Mouse (Mus musculus) ES-E14 (cell line): Measurements from ENCODE around the gene Gm28079. TPM values are rescaled to one million over a fixed set of nuclear protein-coding genes. Genes with fewer than 3 reads are reported as not detected.
"Not testable (repeated sequence)": the region's sequence is repeated elsewhere in the genome, so short reads cannot be mapped to it uniquely, and the experiment has no call there.

Experiments
- DNase-seq: peaks from one replicate; pipeline ENCODE4 v3.0.0-alpha.2; 2013; ENCODE audit warnings: low read depth, low spot score
- H3K27ac ChIP-seq: 2 replicates; pipeline ENCODE4 v1.5.1; 2012; ENCODE audit warnings: low read depth, mild to moderate bottlenecking, low read length, moderate library complexity, mixed read lengths; ENCODE audit not compliant: poor library complexity, insufficient read depth, severe bottlenecking
- H3K36me3 ChIP-seq: 2 replicates; pipeline ENCODE4 v1.6.1; 2012; ENCODE audit warnings: mild to moderate bottlenecking, low read length, moderate library complexity, mixed read lengths; ENCODE audit not compliant: control insufficient read depth, poor library complexity, insufficient read depth, severe bottlenecking
- H3K4me1 ChIP-seq, 2 experiments: fragments of 150-350 bp in 1 of 2; sonication (generic) in 1 of 2; 2 replicates each; pipeline ENCODE4 v1.6.1; 2012; ENCODE audit warnings: low read length in 2 of 2, mild to moderate bottlenecking in 1 of 2, mixed read lengths in 1 of 2; ENCODE audit not compliant: control insufficient read depth in 2 of 2, insufficient read depth in 2 of 2, poor library complexity in 1 of 2
- H3K4me3 ChIP-seq, 2 experiments: fragments of 150-350 bp in 1 of 2; sonication (generic) in 1 of 2; 2 replicates each; pipeline ENCODE4 v1.5.1; 2012; ENCODE audit warnings: low read length in 2 of 2, low read depth in 1 of 2, mild to moderate bottlenecking in 1 of 2, mixed read lengths in 1 of 2; ENCODE audit not compliant: insufficient read depth in 1 of 2, poor library complexity in 1 of 2, severe bottlenecking in 1 of 2
- H3K9ac ChIP-seq: 2 replicates; pipeline ENCODE4 v1.6.1; 2012; ENCODE audit warnings: low read depth, mild to moderate bottlenecking, low read length, mixed read lengths; ENCODE audit not compliant: poor library complexity, insufficient read depth, severe bottlenecking
- H3K9me3 ChIP-seq: fragments of 150-350 bp; sonication (generic); 2 replicates; pipeline ENCODE4 v1.6.1; 2012; ENCODE audit warnings: low read depth, mild to moderate bottlenecking, low read length; ENCODE audit not compliant: control insufficient read depth, insufficient read depth
- in situ Hi-C, 2 experiments: fragments of 600-800 bp; cut with MboI; formaldehyde crosslinking; loops; one replicate each; pipeline ENCODE4 v1.15.1; 2025; ENCODE audit warnings: low sequenced_read_pairs in 2 of 2, inconsistent platforms in 1 of 2; ENCODE audit not compliant: unreplicated experiment in 2 of 2
- total RNA-seq: library from RNA; depleted of rRNA; stranded (reverse); fragments of 300-350 nt; gene quantifications from 2 replicates; pipeline ENCODE4 v1.2.3, GENCODE M21; 2012; rRNA removed

Gm28079 gene
- not detected in 2 replicates for total RNA-seq

DNA sequence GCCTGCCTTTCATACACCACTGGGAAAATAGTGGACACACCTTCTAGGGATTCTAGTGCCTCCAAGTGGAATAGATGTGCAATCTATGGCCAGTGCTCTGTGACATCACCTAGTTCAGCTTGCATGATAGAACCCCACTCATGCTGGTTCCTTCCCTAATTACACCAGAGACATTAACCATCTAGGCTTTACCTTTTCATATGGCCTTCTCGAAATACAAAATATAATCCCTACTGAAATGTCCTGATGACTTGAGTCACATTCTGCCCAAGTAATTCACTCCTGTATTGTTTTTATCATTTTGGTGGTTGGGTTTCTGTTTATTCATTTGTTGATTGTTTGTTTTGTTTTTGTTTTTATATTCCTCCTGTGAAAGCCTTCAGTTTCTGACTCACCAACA lies at the start of gene Gm28079:
Gene Gm28079 (minus strand): TSS at position 101 of the 400 bp plus-strand sequence.
- DNase-seq, H3K4me1 ChIP-seq, in situ Hi-C loops, H3K9me3 ChIP-seq, H3K4me3 ChIP-seq, H3K27ac ChIP-seq, H3K9ac ChIP-seq, H3K36me3 ChIP-seq: not testable (repeated sequence)
